Mouse (Mus musculus) CH12.LX (cell line): ENCODE measurements around the gene Gm5773.
"Not testable (repeated sequence)": the region's sequence is repeated elsewhere in the genome, so short reads cannot be mapped to it uniquely, and the experiment has no call there.

Experiments used
- MAX ChIP-seq: IDR thresholded peaks from 2 replicates; pipeline ENCODE4 v1.6.1; 2011; ENCODE audit warnings: low read length, improper control_type of control experiment
- MYC ChIP-seq: IDR thresholded peaks from 2 replicates; pipeline ENCODE4 v1.6.1; 2011; ENCODE audit warnings: low read depth, mild to moderate bottlenecking, improper control_type of control experiment, low read length
- POLR2A ChIP-seq: IDR thresholded peaks from 2 replicates; pipeline ENCODE4 v1.6.1; 2011; ENCODE audit warnings: low read depth, mild to moderate bottlenecking, improper control_type of control experiment, low read length

GRCm38 (mm10) chr3:93772700-93773099 lies at the start of gene Gm5773:
- not testable (repeated sequence) for TF ChIP-seq MAX, MYC, POLR2A
